Mouse (Mus musculus): ENCODE data around the gene Sucla2. TPM values are rescaled to one million over a fixed set of nuclear protein-coding genes. Genes with fewer than 3 reads are reported as not detected.

Gene Sucla2
- polyA plus RNA-seq, 1 experiment from 2014 or later: 139 TPM

DNA sequence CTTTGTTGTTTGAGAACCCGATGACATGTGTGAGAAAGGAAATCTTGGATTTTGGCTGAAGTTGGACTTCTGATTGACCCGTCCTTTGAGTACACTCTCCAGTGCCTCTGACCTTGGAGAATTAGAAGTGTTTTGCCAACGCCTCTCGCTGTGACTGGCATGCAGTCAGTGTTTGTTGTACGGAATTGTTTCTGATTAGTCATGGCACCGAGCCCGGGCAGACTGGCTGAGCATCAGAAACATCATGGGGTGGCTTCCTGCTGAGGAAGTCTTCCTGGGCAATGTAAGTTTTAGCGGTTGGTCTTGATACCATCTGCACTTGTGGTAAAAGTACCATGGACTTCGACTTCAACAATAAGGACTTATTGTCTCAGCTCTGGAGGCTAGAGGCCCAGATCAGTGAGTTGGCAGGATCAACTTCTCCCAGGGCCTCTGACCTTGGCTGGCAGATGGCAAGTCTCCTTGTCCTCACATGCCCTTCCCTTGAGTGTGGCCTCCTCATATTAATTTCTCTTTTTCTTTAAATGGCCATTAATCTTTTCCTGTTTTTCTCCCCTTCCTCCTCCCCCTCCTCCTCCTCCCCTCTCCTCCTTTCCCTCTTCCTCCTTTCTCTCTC is 107.6 kb downstream of the Sucla2 start:
- H3K27ac ChIP-seq (ENCODE audit: low read length): no peak overlapping the region
- H3K9me3 ChIP-seq (ENCODE audit: low read length): no peaks in the 10 kb centered on the region
- no peaks in the 10 kb centered on the region for H3K27me3 ChIP-seq (ENCODE audit: insufficient read depth, low read length)
- no peak for ATAC-seq (ENCODE audit: low FRiP score, low TSS enrichment)
- H3K4me1 ChIP-seq (ENCODE audit: insufficient read depth, low read length): no peaks in the 10 kb centered on the region
- H3K4me3 ChIP-seq (ENCODE audit: low read length): no peak overlapping the region
- no peak overlapping the region for H3K9ac ChIP-seq (replicated peaks; ENCODE audit: low read length)
- 83% methylated on average over 9 of the region's 9 CpGs for WGBS
- no peaks in the 10 kb centered on the region for H3K36me3 ChIP-seq (ENCODE audit: insufficient read depth, low read length)
- no peak overlapping the region for H3K4me2 ChIP-seq (replicated peaks; ENCODE audit: low read depth, low read length)

DNA sequence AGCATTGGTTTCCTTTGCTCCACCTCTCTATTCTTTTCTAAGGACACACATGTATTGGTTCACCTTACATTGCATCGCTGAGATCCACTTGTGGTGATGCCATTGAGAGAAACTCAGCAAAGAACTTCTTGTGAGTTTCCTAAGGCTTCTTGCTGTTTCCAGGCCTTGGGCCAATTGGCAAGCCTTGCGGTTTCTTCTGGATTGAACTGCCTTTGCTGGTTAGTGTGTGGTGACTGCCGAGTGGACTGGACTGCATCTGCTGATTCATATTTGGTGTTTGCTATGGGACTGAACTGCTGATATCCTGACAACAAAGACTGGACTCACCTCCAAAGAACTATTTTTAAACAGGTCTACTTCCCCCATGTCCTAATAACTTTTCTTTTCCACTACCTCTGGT is 109.2 kb downstream of the Sucla2 start:
- 84% methylated on average over 3 of the region's 3 CpGs for WGBS
- Histone ChIP-seq H3K36me3 (ENCODE audit: insufficient read depth, low read length) (no peaks in the 10 kb centered on the region), H3K9ac (replicated peaks; ENCODE audit: low read length) (no peak overlapping the region), H3K4me2 (replicated peaks; ENCODE audit: low read depth, low read length) (no peak overlapping the region), H3K9me3 (ENCODE audit: low read length) (no peaks in the 10 kb centered on the region), H3K4me1 (ENCODE audit: insufficient read depth, low read length) (no peaks in the 10 kb centered on the region), H3K27ac (ENCODE audit: low read length) (no peak overlapping the region), H3K27me3 (ENCODE audit: insufficient read depth, low read length) (no peaks in the 10 kb centered on the region), H3K4me3 (ENCODE audit: low read length) (no peak overlapping the region)
- ATAC-seq (ENCODE audit: low FRiP score, low TSS enrichment): no peak

DNA sequence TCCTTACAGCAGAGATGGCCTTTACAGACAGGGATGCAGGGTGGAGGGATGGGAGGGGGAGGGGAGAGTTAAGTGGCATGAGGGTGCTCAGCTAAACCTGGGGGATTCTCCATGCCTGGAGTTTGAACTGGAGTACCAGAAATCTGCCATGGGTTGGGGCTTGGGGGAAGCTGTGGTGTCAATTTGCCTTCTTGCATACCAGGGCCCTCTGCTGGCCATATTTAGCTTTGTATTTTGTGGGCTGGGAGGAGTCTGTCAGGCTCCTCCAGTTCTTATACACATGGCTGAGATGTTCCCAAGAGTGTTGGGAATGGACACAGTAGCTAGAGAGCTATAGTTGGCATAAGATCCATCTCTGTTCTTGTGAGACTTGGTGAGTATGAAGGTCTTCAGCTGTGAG is 112.3 kb downstream of the Sucla2 start:
- no peak overlapping the region for H3K4me2 ChIP-seq (replicated peaks; ENCODE audit: low read depth, low read length)
- no peak for ATAC-seq (ENCODE audit: low FRiP score, low TSS enrichment)
- H3K36me3 ChIP-seq (ENCODE audit: insufficient read depth, low read length): no peaks in the 10 kb centered on the region
- no peak overlapping the region for H3K4me3 ChIP-seq (ENCODE audit: low read length)
- no peaks in the 10 kb centered on the region for H3K27me3 ChIP-seq (ENCODE audit: insufficient read depth, low read length)
- H3K27ac ChIP-seq (ENCODE audit: low read length): no peak overlapping the region
- no peaks in the 10 kb centered on the region for H3K4me1 ChIP-seq (ENCODE audit: insufficient read depth, low read length)
- H3K9ac ChIP-seq (replicated peaks; ENCODE audit: low read length): no peak overlapping the region
- H3K9me3 ChIP-seq (ENCODE audit: low read length): no peaks in the 10 kb centered on the region

Other genes starting within 250 kb of the Sucla2 start
- 25.4 and 28.1 TPM in 2 replicates for gene Rb1, start 199.5 kb upstream of the Sucla2 start, polyA plus RNA-seq (2015; fragmentation: Nextera tagmentation; extraction: Ambion mirVana)
- 1,091 and 1,137 TPM in 2 replicates for gene Itm2b, start 140.0 kb upstream of the Sucla2 start, polyA plus RNA-seq (2015; fragmentation: Nextera tagmentation; extraction: Ambion mirVana)
- gene Med4, start 15.3 kb upstream of the Sucla2 start, polyA plus RNA-seq (2015; fragmentation: Nextera tagmentation; extraction: Ambion mirVana): 93.2 and 94.5 TPM in 2 replicates
- gene Nudt15, start 22.9 kb downstream of the Sucla2 start, polyA plus RNA-seq (2015; fragmentation: Nextera tagmentation; extraction: Ambion mirVana): 8.5 and 9.5 TPM in 2 replicates
- gene Gm21750, start 135.9 kb downstream of the Sucla2 start, polyA plus RNA-seq (2015; fragmentation: Nextera tagmentation; extraction: Ambion mirVana): not detected in 2 replicates